Mouse (Mus musculus) CH12.LX (cell line): ENCODE results near the gene Zbtb25. TPM values are rescaled to one million over a fixed set of nuclear protein-coding genes. Genes with fewer than 3 reads are reported as not detected.

Experiments
- DNase-seq: peaks from one replicate; pipeline ENCODE4 v3.0.0-alpha.2; 2013; ENCODE audit errors: extremely low read depth
- H3K27ac ChIP-seq: 2 replicates; pipeline ENCODE4 v1.5.1; 2012; ENCODE audit warnings: low read depth, mild to moderate bottlenecking, control low read depth, moderate library complexity; ENCODE audit not compliant: insufficient read depth
- H3K27me3 ChIP-seq: replicated peaks from 2 replicates; pipeline ENCODE3; 2012; ENCODE audit warnings: inconsistent platforms
- H3K36me3 ChIP-seq, 2 experiments: replicated peaks in 1 of 2; 2 replicates each; pipeline versions ENCODE3 to v1.6.1; 2012; ENCODE audit warnings: inconsistent platforms in 1 of 2, low read length in 1 of 2, mild to moderate bottlenecking in 1 of 2, mixed read lengths in 1 of 2, moderate library complexity in 1 of 2; ENCODE audit not compliant: control insufficient read depth in 1 of 2, insufficient read depth in 1 of 2
- H3K4me1 ChIP-seq, 2 experiments: 2 replicates each; pipeline ENCODE4 v1.6.1; 2012; ENCODE audit warnings: inconsistent platforms in 1 of 2, moderate library complexity in 1 of 2; ENCODE audit not compliant: insufficient read depth in 2 of 2, control insufficient read depth in 1 of 2
- H3K4me2 ChIP-seq: 2 replicates; pipeline ENCODE4 v1.6.1; 2012; ENCODE audit warnings: low read depth, mild to moderate bottlenecking, control low read depth; ENCODE audit not compliant: poor library complexity, insufficient read depth, severe bottlenecking
- H3K4me3 ChIP-seq, 3 experiments: fragments of 150-350 bp in 1 of 3; sonication (generic) in 1 of 3; replicated peaks in 1 of 3; 2 replicates each; pipeline versions ENCODE3 to v1.5.1; 2011 to 2012; ENCODE audit warnings: low read depth in 2 of 3, low read length in 2 of 3, mild to moderate bottlenecking in 2 of 3, moderate library complexity in 2 of 3, control low read depth in 1 of 3, improper control_type of control experiment in 1 of 3, inconsistent platforms in 1 of 3, mixed read lengths in 1 of 3; ENCODE audit not compliant: poor library complexity in 1 of 3
- H3K79me2 ChIP-seq: replicated peaks from 2 replicates; pipeline ENCODE4 v1.6.1; 2012; ENCODE audit warnings: mild to moderate bottlenecking, moderate library complexity; ENCODE audit not compliant: control insufficient read depth, poor library complexity, insufficient read depth, severe bottlenecking; ENCODE audit errors: extremely low read depth
- H3K9ac ChIP-seq: 2 replicates; pipeline ENCODE4 v1.6.1; 2012; ENCODE audit warnings: low read depth, mild to moderate bottlenecking, control low read depth, moderate library complexity; ENCODE audit not compliant: insufficient read depth
- H3K9me3 ChIP-seq: replicated peaks from 2 replicates; pipeline ENCODE3; 2012; ENCODE audit warnings: low read length, inconsistent platforms, mixed read lengths
- BHLHE40 ChIP-seq: IDR thresholded peaks from 2 replicates; pipeline ENCODE4 v1.6.1; 2011; ENCODE audit warnings: mild to moderate bottlenecking, low read depth, low read length, improper control_type of control experiment
- CHD2 ChIP-seq: IDR thresholded peaks from 2 replicates; pipeline ENCODE4 v1.6.1; 2011; ENCODE audit warnings: low read length, improper control_type of control experiment
- E2F4 ChIP-seq: IDR thresholded peaks from 2 replicates; pipeline ENCODE4 v1.6.1; 2011; ENCODE audit warnings: low read depth, low read length, improper control_type of control experiment; ENCODE audit not compliant: insufficient replicate concordance
- ELF1 ChIP-seq: IDR thresholded peaks from 2 replicates; pipeline ENCODE4 v1.6.1; 2014; ENCODE audit warnings: low read depth, mild to moderate bottlenecking, inconsistent platforms, low read length, improper control_type of control experiment
- IRF4 ChIP-seq: IDR thresholded peaks from 2 replicates; pipeline ENCODE4 v1.6.1; 2014; ENCODE audit warnings: low read depth, mild to moderate bottlenecking, inconsistent platforms, low read length, improper control_type of control experiment
- JUND ChIP-seq: conservative IDR thresholded peaks from 2 replicates; pipeline ENCODE4 v1.6.1; 2011; ENCODE audit warnings: low read depth, low read length, improper control_type of control experiment
- MAZ ChIP-seq: IDR thresholded peaks from 2 replicates; pipeline ENCODE4 v1.6.1; 2012; ENCODE audit warnings: low read depth, mild to moderate bottlenecking, inconsistent platforms, low read length, improper control_type of control experiment, moderate library complexity
- NRF1 ChIP-seq: IDR thresholded peaks from 2 replicates; pipeline ENCODE4 v1.6.1; 2014; ENCODE audit warnings: low read depth, mild to moderate bottlenecking, inconsistent platforms, low read length, improper control_type of control experiment, moderate library complexity
- POLR2A ChIP-seq: IDR thresholded peaks from 2 replicates; pipeline ENCODE4 v1.6.1; 2011; ENCODE audit warnings: low read depth, mild to moderate bottlenecking, improper control_type of control experiment, low read length
- RAD21 ChIP-seq: IDR thresholded peaks from 2 replicates; pipeline ENCODE4 v1.6.1; 2011; ENCODE audit warnings: low read depth, mild to moderate bottlenecking, low read length, improper control_type of control experiment, moderate library complexity
- TBP ChIP-seq: conservative IDR thresholded peaks from 2 replicates; pipeline ENCODE4 v1.6.1; 2011; ENCODE audit warnings: low read depth, low read length, improper control_type of control experiment
- TCF12 ChIP-seq: IDR thresholded peaks from 2 replicates; pipeline ENCODE4 v1.6.1; 2014; ENCODE audit warnings: low read depth, mild to moderate bottlenecking, inconsistent platforms, low read length, improper control_type of control experiment
- USF2 ChIP-seq: conservative IDR thresholded peaks from 2 replicates; pipeline ENCODE4 v1.6.1; 2011; ENCODE audit warnings: low read depth, low read length, improper control_type of control experiment
- ZKSCAN1 ChIP-seq: IDR thresholded peaks from 2 replicates; pipeline ENCODE4 v1.6.1; 2012; ENCODE audit warnings: low read depth, inconsistent platforms, low read length, improper control_type of control experiment, borderline replicate concordance
- ZMIZ1 ChIP-seq: IDR thresholded peaks from 2 replicates; pipeline ENCODE4 v1.6.1; 2012; ENCODE audit warnings: low read depth, mild to moderate bottlenecking, inconsistent platforms, low read length, improper control_type of control experiment
- ZNF384 ChIP-seq: IDR thresholded peaks from 2 replicates; pipeline ENCODE4 v1.6.1; 2012; ENCODE audit warnings: low read depth, low read length, improper control_type of control experiment, inconsistent platforms
- dilution Hi-C: fragments of 300-500 bp; cut with MboI; formaldehyde crosslinking; loops from 2 replicates; pipeline ENCODE4 v1.14.3; 2020; ENCODE audit warnings: low sequenced_read_pairs; ENCODE audit not compliant: extremely low pct_unique_long_range_greater_than_20kb, extremely low pct_ligation_motif_present
- in situ Hi-C: fragments of 300-500 bp; cut with MboI; formaldehyde crosslinking; loops from 3 replicates; pipeline ENCODE4 v1.14.3; 2019; ENCODE audit warnings: low sequenced_read_pairs, low pct_ligation_motif_present, low pct_unique_long_range_greater_than_20kb, mixed read lengths
- polyA plus RNA-seq: library from polyadenylated mRNA; unstranded; fragments of >175 nt; gene quantifications from 2 replicates; pipeline ENCODE4 v1.2.1, GENCODE M21; 2012; ENCODE audit warnings: low read depth; ENCODE audit not compliant: insufficient read length
- total RNA-seq, 2 experiments: library from RNA; depleted of rRNA; stranded (reverse); fragments of 300-350 nt in 1 of 2; fragments of >200 nt in 1 of 2; gene quantifications; 2 replicates each; pipeline ENCODE4 v1.2.3; 2012 to 2014

Gene Zbtb25
- total and polyA plus RNA-seq, 3 experiments = 7.2 to 18.7 (median 7.3) TPM

DNA sequence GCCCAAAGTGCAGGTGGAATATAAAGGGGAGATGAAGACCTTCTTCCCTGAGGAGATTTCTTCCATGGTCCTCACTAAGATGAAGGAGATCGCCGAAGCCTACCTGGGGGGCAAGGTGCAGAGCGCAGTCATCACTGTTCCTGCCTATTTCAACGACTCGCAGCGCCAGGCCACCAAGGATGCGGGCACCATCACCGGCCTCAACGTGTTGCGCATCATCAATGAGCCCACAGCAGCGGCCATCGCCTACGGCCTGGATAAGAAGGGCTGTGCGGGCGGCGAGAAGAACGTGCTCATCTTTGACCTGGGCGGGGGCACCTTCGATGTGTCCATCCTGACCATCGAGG, 35.4 kb upstream of the Zbtb25 start:
- peaks cover 0 to 10% of the 10 kb centered on the region in 2 experiments; a peak in 2 of 4 replicates for H3K4me1 ChIP-seq
- H3K9ac ChIP-seq = no peak overlapping the region
- no peak for TF ChIP-seq JUND
- TF ChIP-seq ZMIZ1 = no peak
- dilution Hi-C loops = no loop called here
- no peak overlapping the region for H3K4me3 ChIP-seq
- in situ Hi-C loops = loop anchor here (5.0 kb wide), 1 partner anchor 33 kb away; the partner anchor contains the start of gene Zbtb1
- no peak overlapping the region for H3K4me2 ChIP-seq
- H3K36me3 ChIP-seq = peaks cover 2 to 12% of the 10 kb centered on the region in 2 experiments
- peaks cover 21% of the 10 kb centered on the region for H3K9me3 ChIP-seq
- DNase-seq = no peak
- H3K27ac ChIP-seq = no peak overlapping the region
- no peaks in the 10 kb centered on the region for H3K79me2 ChIP-seq
- no peaks in the 10 kb centered on the region for H3K27me3 ChIP-seq

- peak; percentile 98 for DNase-seq
- H3K27me3 ChIP-seq = no peaks in the 10 kb centered on the region
- dilution Hi-C loops = no loop called here
- H3K4me3 ChIP-seq = peak within 1 kb of the TSS; percentile 65 to 74 (median 68)
- H3K9ac ChIP-seq = peak within 1 kb of the TSS; percentile 58
- H3K4me1 ChIP-seq = peaks cover 0 to 10% of the 10 kb centered on the region in 2 experiments; a peak in 2 of 4 replicates
- H3K79me2 ChIP-seq = no peaks in the 10 kb centered on the region
- H3K36me3 ChIP-seq = peaks cover 2 to 13% of the 10 kb centered on the region in 2 experiments
- TF ChIP-seq BHLHE40 (no peak; the same call in 1 of the 2 replicates), ZKSCAN1 (no peak), E2F4 (0 out of 2 replicates have a peak, but pooled peaks have one; percentile 20), CHD2 (peak; percentile 86), ZNF384 (no peak), TBP (no peak; the same call in 1 of the 2 replicates), IRF4 (no peak), POLR2A (peak; percentile 56; the same call in 1 of the 2 replicates), RAD21 (no peak), MAZ (0 out of 2 replicates have a peak, but pooled peaks have one; percentile 74), TCF12 (peak; percentile 8; the same call in 1 of the 2 replicates), NRF1 (0 out of 2 replicates have a peak, but pooled peaks have one; percentile 32), ELF1 (peak; percentile 76), USF2 (no peak)
- TF ChIP-seq, all 38 proteins: peak for 7
- Histone ChIP-seq H3K4me2 (peak within 1 kb of the TSS; percentile 88), H3K27ac (peak within 1 kb of the TSS; percentile 56), H3K9me3 (peaks cover 21% of the 10 kb centered on the region)
- in situ Hi-C loops = no loop called here
Observed at GRCm38 (mm10) chr12:76403886-76404537, 34.6 kb upstream of the Zbtb25 start, which contains the start of gene Hspa2. Gene Hspa2 (plus strand): TSS chr12:76404176.
